ENCODE assay signal across 9 mouse cellular contexts in the genomic region with DNA sequence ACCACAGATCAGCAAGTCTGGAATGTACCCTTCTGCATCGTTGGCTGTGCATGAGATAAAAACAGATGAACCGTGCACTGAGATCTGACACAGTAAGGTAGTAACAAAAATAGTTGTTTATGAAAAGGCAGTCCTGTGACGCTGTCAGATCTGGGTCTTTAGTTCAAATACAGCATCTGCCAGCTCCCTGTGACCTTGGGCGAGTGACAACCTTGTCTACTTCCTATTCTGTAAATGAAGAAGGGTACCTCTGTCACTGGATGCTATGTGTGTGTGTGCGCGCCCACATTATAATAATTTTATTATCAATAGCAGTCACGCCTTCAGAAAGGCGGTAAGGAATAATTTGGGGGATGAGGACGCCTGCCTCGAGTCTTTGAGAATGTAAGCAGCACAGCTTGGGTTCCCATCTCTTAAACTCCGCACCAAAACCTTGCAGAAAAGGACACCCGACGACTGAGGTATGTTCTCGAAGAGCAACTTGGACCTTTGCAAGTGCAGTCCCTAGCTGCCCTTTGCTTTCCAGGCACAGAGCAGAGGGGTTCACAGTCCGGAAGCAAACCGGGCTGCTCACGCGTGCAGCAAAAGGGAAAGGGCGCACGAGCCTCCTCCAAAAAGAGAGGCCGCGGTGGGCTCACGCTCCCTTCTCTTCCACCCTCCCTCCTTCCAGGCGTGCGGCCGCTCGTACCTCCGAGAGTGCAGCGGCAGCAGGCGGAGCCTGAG. TPM values are rescaled to one million over a fixed set of nuclear protein-coding genes. Genes with fewer than 3 reads are reported as not detected.
DNase-seq lines count a peak whose midpoint lies in the region; ATAC-seq and TF ChIP-seq lines count a peak whose summit lies in the region.
"Had no signal": no experiment of that assay in that cellular context is flagged by ENCODE, and none has a peak within 500 bp of the region (broad histone marks: within the 10 kb centered on the region; RNA-seq: fewer than 3 reads in every experiment).

No protein-coding gene starts in this region.

- intact Hi-C loops in heart, postnatal 14 days (cut with DNase I) = no loop called here

- no peaks in the 10 kb centered on the region for H3K27me3 ChIP-seq in heart, embryonic 12.5 days (replicated peaks)
- no peaks in the 10 kb centered on the region for H3K27me3 ChIP-seq in ES-Bruce4 (ENCODE audit: control insufficient read depth, insufficient read depth, low read length, poor library complexity, severe bottlenecking)
- H3K27me3 ChIP-seq in forebrain, embryonic 16.5 days (replicated peaks; ENCODE audit: control insufficient read depth, insufficient read depth, low read length) = no peaks in the 10 kb centered on the region
- no peaks in the 10 kb centered on the region for H3K27me3 ChIP-seq in liver, embryonic 14.5 days (ENCODE audit: control insufficient read depth, insufficient read depth, low read length)
- no peaks in the 10 kb centered on the region for H3K27me3 ChIP-seq in stomach, postnatal 0 days (ENCODE audit: control insufficient read depth, insufficient read depth, low read length)
- H3K27me3 ChIP-seq: Patski had no signal

- ATAC-seq in heart, embryonic 12.5 days (ENCODE audit: insufficient number of reproducible peaks, low FRiP score) = no peak; the same call in 1 of the 2 replicates
- peak; percentile 83; the same call in 1 of the 2 replicates for ATAC-seq in forebrain, embryonic 16.5 days
- ATAC-seq in liver, embryonic 14.5 days (ENCODE audit: insufficient read depth) = peak; percentile 69; the same call in 1 of the 2 replicates
- ATAC-seq in stomach, postnatal 0 days (ENCODE audit: low FRiP score, low TSS enrichment) = no peak

- H3K4me1 ChIP-seq in heart, embryonic 12.5 days (replicated peaks) = peaks cover 21% of the 10 kb centered on the region
- no peaks in the 10 kb centered on the region for H3K4me1 ChIP-seq in ES-Bruce4 (ENCODE audit: control insufficient read depth, insufficient read depth, low read length)
- H3K4me1 ChIP-seq in forebrain, embryonic 16.5 days (replicated peaks; ENCODE audit: control insufficient read depth, insufficient read depth, low read length) = peaks cover 14% of the 10 kb centered on the region
- peaks cover 7 to 9% of the 10 kb centered on the region in 2 experiments; a peak in 3 of 4 replicates for H3K4me1 ChIP-seq in liver, embryonic 14.5 days (replicated peaks; ENCODE audit: control insufficient read depth in 2 of 2, insufficient read depth in 2 of 2, low read length in 1 of 2)
- H3K4me1 ChIP-seq in stomach, postnatal 0 days (replicated peaks; ENCODE audit: control insufficient read depth, insufficient read depth) = no peaks in the 10 kb centered on the region

- DNase-seq in heart, postnatal 14 days = no peak
- DNase-seq in liver, embryonic 14.5 days (ENCODE audit: low read depth in 3 of 3, low spot score in 3 of 3) = no peak
- DNase-seq in stomach, postnatal 0 days (ENCODE audit: low spot score) = no peak
- DNase-seq in spleen, adult 12 weeks (ENCODE audit: low spot score) = no peak
- DNase-seq in thymus, postnatal 0 days (ENCODE audit: low spot score) = no peak

- peak overlapping the region; percentile 75 for H3K27ac ChIP-seq in heart, embryonic 12.5 days (ENCODE audit: poor library complexity, severe bottlenecking)
- no peak overlapping the region for H3K27ac ChIP-seq in ES-Bruce4 (ENCODE audit: insufficient read depth, low read length)
- peak overlapping the region; percentile 90 for H3K27ac ChIP-seq in forebrain, embryonic 16.5 days (ENCODE audit: low read length)
- peak overlapping the region; percentile 5 for H3K27ac ChIP-seq in liver, embryonic 14.5 days
- H3K27ac ChIP-seq in stomach, postnatal 0 days (replicated peaks) = peak overlapping the region; percentile 90

- H3K36me3 ChIP-seq in heart, embryonic 12.5 days = peaks cover 52% of the 10 kb centered on the region
- H3K36me3 ChIP-seq in ES-Bruce4 (ENCODE audit: control insufficient read depth, insufficient read depth, low read length, poor library complexity, severe bottlenecking) = peaks cover 12% of the 10 kb centered on the region
- H3K36me3 ChIP-seq in forebrain, embryonic 16.5 days (ENCODE audit: control insufficient read depth, insufficient read depth) = peaks cover 25% of the 10 kb centered on the region
- peaks cover 5% of the 10 kb centered on the region for H3K36me3 ChIP-seq in liver, embryonic 14.5 days (replicated peaks; ENCODE audit: control insufficient read depth, insufficient read depth, low read depth)
- H3K36me3 ChIP-seq in stomach, postnatal 0 days (ENCODE audit: control insufficient read depth, insufficient read depth, low read length) = peaks cover 18% of the 10 kb centered on the region; the same call in 1 of the 2 replicates

- no peak for TF ChIP-seq POLR2A in ES-Bruce4 (IDR thresholded peaks at IDR 0.05; ENCODE audit: insufficient read depth, low read length)

- H3K9ac ChIP-seq in heart, embryonic 12.5 days = peak overlapping the region; percentile 80
- peak overlapping the region; percentile 62 for H3K9ac ChIP-seq in ES-Bruce4 (ENCODE audit: low read depth, poor library complexity, severe bottlenecking)
- peak overlapping the region; percentile 88 for H3K9ac ChIP-seq in forebrain, embryonic 16.5 days (replicated peaks; ENCODE audit: low read depth, low read length)
- peak overlapping the region; percentile 65 for H3K9ac ChIP-seq in liver, embryonic 14.5 days (replicated peaks)
- H3K9ac ChIP-seq in stomach, postnatal 0 days (ENCODE audit: low read length) = peak overlapping the region; percentile 90

- peak overlapping the region; percentile 65 for H3K4me3 ChIP-seq in heart, embryonic 12.5 days
- peak overlapping the region; percentile 91 for H3K4me3 ChIP-seq in ES-Bruce4 (ENCODE audit: low read depth, low read length)
- peak overlapping the region; percentile 90 for H3K4me3 ChIP-seq in forebrain, embryonic 16.5 days (replicated peaks; ENCODE audit: low read length)
- peak overlapping the region; percentile 85 to 86 for H3K4me3 ChIP-seq in liver, embryonic 14.5 days (ENCODE audit: insufficient read depth in 1 of 2, low read depth in 2 of 2, low read length in 2 of 2)
- peak overlapping the region; percentile 88 for H3K4me3 ChIP-seq in stomach, postnatal 0 days (ENCODE audit: low read depth, low read length)

- TF ChIP-seq CTCF in ES-Bruce4 (IDR thresholded peaks at IDR 0.05; ENCODE audit: low read depth, low read length) = no peak
- TF ChIP-seq CTCF in liver, embryonic 14.5 days (IDR thresholded peaks at IDR 0.05; ENCODE audit: low read depth) = no peak
- TF ChIP-seq CTCF in stomach, postnatal 0 days (IDR thresholded peaks at IDR 0.05; ENCODE audit: low read depth) = no peak

- WGBS in heart, embryonic 12.5 days = 1% methylated on average over 30 of the region's 30 CpGs
- WGBS in forebrain, embryonic 16.5 days = 3% methylated on average over 30 of the region's 30 CpGs
- under 1% methylated on average over 30 of the region's 30 CpGs for WGBS in liver, embryonic 14.5 days (ENCODE audit: insufficient replicate concordance)
- 1% methylated on average over 30 of the region's 30 CpGs for WGBS in stomach, postnatal 0 days

- H3K4me2 ChIP-seq in heart, embryonic 12.5 days = peak overlapping the region; percentile 71
- peak overlapping the region; percentile 68 for H3K4me2 ChIP-seq in forebrain, embryonic 16.5 days (ENCODE audit: low read length)
- H3K4me2 ChIP-seq in liver, embryonic 14.5 days (ENCODE audit: low read depth) = peak overlapping the region; percentile 88
- H3K4me2 ChIP-seq in stomach, postnatal 0 days (replicated peaks; ENCODE audit: low read depth) = peak overlapping the region; percentile 77

- H3K9me3 ChIP-seq in heart, embryonic 12.5 days (replicated peaks) = no peaks in the 10 kb centered on the region
- no peaks in the 10 kb centered on the region for H3K9me3 ChIP-seq in ES-Bruce4 (replicated peaks; ENCODE audit: control insufficient read depth, insufficient read depth, low read length, poor library complexity, severe bottlenecking)
- no peaks in the 10 kb centered on the region for H3K9me3 ChIP-seq in forebrain, embryonic 16.5 days (ENCODE audit: control insufficient read depth, low read length)
- H3K9me3 ChIP-seq in liver, embryonic 14.5 days (ENCODE audit: control insufficient read depth, low read length) = no peaks in the 10 kb centered on the region
- no peaks in the 10 kb centered on the region for H3K9me3 ChIP-seq in stomach, postnatal 0 days (ENCODE audit: control insufficient read depth, low read length)

- no peak for TF ChIP-seq EP300 in ES-Bruce4 (IDR thresholded peaks at IDR 0.05; ENCODE audit: insufficient read depth, low read depth, low read length)
- TF ChIP-seq EP300 in liver, embryonic 14.5 days (IDR thresholded peaks at IDR 0.05; ENCODE audit: low read depth) = no peak
- TF ChIP-seq EP300 in stomach, postnatal 0 days (optimal IDR thresholded peaks at IDR 0.05) = no peak

RNA-seq across cellular contexts. Expression of gene Ptcd2, which starts 0.5 kb away (rescaled TPM):
- polyA plus RNA-seq in heart, embryonic 12.5 days (2016; fragmentation: Nextera tagmentation; extraction: Ambion mirVana) = 56.0 and 56.3 TPM in 2 replicates
- 10 to 100 TPM; 41.4 to 43.1 TPM for total RNA-seq in heart, postnatal 14 days (2021)
- 39.4 and 40.2 TPM in 2 replicates for polyA plus RNA-seq in ES-Bruce4 (2011; ENCODE audit: insufficient read depth, insufficient read length, low read depth, missing spikeins)
- 53.2 and 57.9 TPM in 2 replicates for polyA plus RNA-seq in forebrain, embryonic 16.5 days (2015; fragmentation: Nextera tagmentation; extraction: Ambion mirVana)
- 9.0 and 13.3 TPM in 2 replicates for polyA plus RNA-seq in liver, embryonic 14.5 days (2012; rRNA removed)
- polyA plus RNA-seq in liver, embryonic 14.5 days (2014; fragmentation: Nextera tagmentation; extraction: Ambion mirVana) = 28.4 and 31.4 TPM in 2 replicates
- polyA plus RNA-seq in stomach, postnatal 0 days (2015; fragmentation: Nextera tagmentation; extraction: Ambion mirVana) = 30.1 and 31.0 TPM in 2 replicates
- 56.6 and 62.3 TPM in 2 replicates for polyA plus RNA-seq in thymus, postnatal 0 days (2015; fragmentation: Nextera tagmentation; extraction: Ambion mirVana)

RNA-seq across cellular contexts. Expression of gene Mrps27, which starts 0.5 kb away (rescaled TPM):
- polyA plus RNA-seq in heart, embryonic 12.5 days (2016; fragmentation: Nextera tagmentation; extraction: Ambion mirVana) = 72.6 and 73.0 TPM in 2 replicates
- 10 to 100 TPM; 37.2 to 42.8 TPM for total RNA-seq in heart, postnatal 14 days (2021)
- polyA plus RNA-seq in ES-Bruce4 (2011; ENCODE audit: insufficient read depth, insufficient read length, low read depth, missing spikeins) = 61.2 and 63.1 TPM in 2 replicates
- 46.4 and 49.1 TPM in 2 replicates for polyA plus RNA-seq in forebrain, embryonic 16.5 days (2015; fragmentation: Nextera tagmentation; extraction: Ambion mirVana)
- 10.8 and 14.4 TPM in 2 replicates for polyA plus RNA-seq in liver, embryonic 14.5 days (2012; rRNA removed)
- 21.5 and 24.6 TPM in 2 replicates for polyA plus RNA-seq in liver, embryonic 14.5 days (2014; fragmentation: Nextera tagmentation; extraction: Ambion mirVana)
- polyA plus RNA-seq in stomach, postnatal 0 days (2015; fragmentation: Nextera tagmentation; extraction: Ambion mirVana) = 29.9 and 30.8 TPM in 2 replicates
- polyA plus RNA-seq in thymus, postnatal 0 days (2015; fragmentation: Nextera tagmentation; extraction: Ambion mirVana) = 38.0 and 38.5 TPM in 2 replicates

Comparison
In these comparisons a context has a peak if more than half of its experiments do, and no peak if none do; other contexts are left out.
1. ATAC-seq: peak in forebrain, embryonic 16.5 days (single experiment) and liver, embryonic 14.5 days (single experiment); none in heart, embryonic 12.5 days (single experiment) and stomach, postnatal 0 days (single experiment).
2. Peak in every context shown above with its lines, with median percentiles within 50 percentile points of each other: H3K4me2 ChIP-seq, H3K4me3 ChIP-seq and H3K9ac ChIP-seq.